Mouse (Mus musculus): Measurements from ENCODE around the gene Atp6v1e1. TPM values are rescaled to one million over a fixed set of nuclear protein-coding genes. Genes with fewer than 3 reads are reported as not detected.

Atp6v1e1 gene
- 92.0 and 126 TPM in 2 replicates for total RNA-seq (2012; rRNA removed)

DNA sequence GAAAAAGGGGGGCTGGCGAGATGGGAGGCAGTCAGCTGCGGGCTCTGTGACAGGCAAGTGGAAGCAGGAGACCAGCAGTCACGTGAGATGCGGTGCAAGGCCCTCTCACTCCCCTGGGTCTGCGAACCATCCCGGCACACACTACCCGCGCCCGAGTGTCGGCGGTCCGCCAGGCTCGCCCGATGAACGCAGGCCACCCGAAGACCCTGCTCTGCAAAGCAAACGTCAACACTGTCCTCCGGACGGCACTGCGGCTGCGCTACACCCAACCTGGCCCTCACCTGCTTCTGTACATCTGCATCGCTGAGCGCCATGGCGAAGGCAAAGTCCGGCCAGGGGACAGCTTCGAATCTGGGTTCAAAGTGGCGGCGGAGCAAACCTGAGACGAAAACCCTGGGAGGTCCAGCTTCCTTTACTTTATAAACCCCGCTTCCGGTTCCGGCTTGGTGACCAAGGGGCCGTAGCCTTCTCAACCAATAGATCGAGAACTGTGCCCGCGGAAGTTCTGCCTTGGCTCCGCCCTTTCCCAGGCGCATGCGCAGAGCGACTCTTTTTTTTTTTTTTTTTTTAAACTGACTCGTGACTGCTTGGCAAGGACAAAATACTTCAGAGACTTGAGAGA lies at the start of gene Atp6v1e1:
Gene Atp6v1e1, minus strand, starts transcription at position 487 of the 622 bp plus-strand sequence.
- H3K4me3 ChIP-seq (ENCODE audit: insufficient read depth in 1 of 2, low read depth in 1 of 2, low read length in 2 of 2, poor library complexity in 1 of 2, severe bottlenecking in 1 of 2), result peak within 1 kb of the TSS; percentile 89 to 92
- peak; percentile 97 for DNase-seq (ENCODE audit: low read depth, low spot score)
- no peaks in the 10 kb centered on the region for H3K9me3 ChIP-seq (ENCODE audit: control insufficient read depth, insufficient read depth, low read depth, low read length)
- H3K36me3 ChIP-seq (ENCODE audit: control insufficient read depth, insufficient read depth, low read length, poor library complexity, severe bottlenecking), result peaks cover 10% of the 10 kb centered on the region
- TF ChIP-seq MAFK (IDR thresholded peaks at IDR 0.05; ENCODE audit: insufficient read depth, low read depth, low read length) (no peak), CHD2 (IDR thresholded peaks at IDR 0.05; ENCODE audit: low read depth, low read length) (no peak), ZC3H11A (IDR thresholded peaks at IDR 0.05; ENCODE audit: borderline replicate concordance, low read depth, low read length) (0 out of 2 replicates have a peak, but pooled peaks have one; percentile 8), HCFC1 (IDR thresholded peaks at IDR 0.05; ENCODE audit: borderline replicate concordance, insufficient read depth, low read length) (peak; percentile 71; the same call in 1 of the 2 replicates), ZNF384 (IDR thresholded peaks at IDR 0.05; ENCODE audit: low read depth, low read length) (peak; percentile 100)
- 0 out of 4 replicates have a peak, but pooled peaks cover 2 to 4% of the 10 kb centered on the region in 2 experiments for H3K4me1 ChIP-seq (ENCODE audit: control insufficient read depth in 2 of 2, insufficient read depth in 2 of 2, low read length in 2 of 2, poor library complexity in 1 of 2)
- peak within 1 kb of the TSS; percentile 85 for H3K27ac ChIP-seq (ENCODE audit: insufficient read depth, low read depth, low read length, poor library complexity, severe bottlenecking)
- H3K9ac ChIP-seq (ENCODE audit: insufficient read depth, low read depth, low read length, poor library complexity, severe bottlenecking), result peak within 1 kb of the TSS; percentile 92
- in situ Hi-C loops (cut with MboI; ENCODE audit: low sequenced_read_pairs in 2 of 2, unreplicated experiment in 2 of 2), result no loop called here

DNA sequence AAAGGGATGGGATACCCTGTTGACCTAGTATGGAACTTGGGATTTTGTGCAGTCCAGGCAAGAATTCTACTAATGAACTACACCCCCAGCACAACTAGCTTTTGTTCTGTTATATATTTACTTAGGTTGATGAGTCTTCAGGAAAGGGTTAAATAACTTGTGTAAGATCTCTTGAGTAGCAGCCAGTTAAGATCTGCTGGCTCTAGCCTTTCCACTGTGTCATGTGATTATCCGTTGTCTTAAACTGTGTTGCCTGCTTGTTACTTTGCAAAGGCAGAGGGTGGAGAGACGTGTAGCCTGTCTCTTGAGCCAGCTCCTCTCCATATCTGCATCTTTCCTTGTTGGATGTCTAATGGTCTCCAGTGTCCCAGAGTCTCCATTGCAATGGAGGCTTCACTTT lies 48.7 kb upstream of the Atp6v1e1 start:
- H3K27ac ChIP-seq (ENCODE audit: insufficient read depth, low read depth, low read length, poor library complexity, severe bottlenecking), result no peak overlapping the region
- no peak for DNase-seq (ENCODE audit: low read depth, low spot score)
- no peaks in the 10 kb centered on the region for H3K4me1 ChIP-seq (ENCODE audit: control insufficient read depth in 2 of 2, insufficient read depth in 2 of 2, low read length in 2 of 2, poor library complexity in 1 of 2)
- in situ Hi-C loops (cut with MboI; ENCODE audit: low sequenced_read_pairs in 2 of 2, unreplicated experiment in 2 of 2), result no loop called here
- TF ChIP-seq HCFC1 (IDR thresholded peaks at IDR 0.05; ENCODE audit: borderline replicate concordance, insufficient read depth, low read length) (no peak), ZC3H11A (IDR thresholded peaks at IDR 0.05; ENCODE audit: borderline replicate concordance, low read depth, low read length) (no peak), ZNF384 (IDR thresholded peaks at IDR 0.05; ENCODE audit: low read depth, low read length) (no peak), MAFK (IDR thresholded peaks at IDR 0.05; ENCODE audit: insufficient read depth, low read depth, low read length) (no peak), CHD2 (IDR thresholded peaks at IDR 0.05; ENCODE audit: low read depth, low read length) (no peak)
- H3K36me3 ChIP-seq (ENCODE audit: control insufficient read depth, insufficient read depth, low read length, poor library complexity, severe bottlenecking), result no peaks in the 10 kb centered on the region
- H3K4me3 ChIP-seq (ENCODE audit: insufficient read depth in 1 of 2, low read depth in 1 of 2, low read length in 2 of 2, poor library complexity in 1 of 2, severe bottlenecking in 1 of 2), result no peak overlapping the region
- no peak overlapping the region for H3K9ac ChIP-seq (ENCODE audit: insufficient read depth, low read depth, low read length, poor library complexity, severe bottlenecking)
- no peaks in the 10 kb centered on the region for H3K9me3 ChIP-seq (ENCODE audit: control insufficient read depth, insufficient read depth, low read depth, low read length)

DNA sequence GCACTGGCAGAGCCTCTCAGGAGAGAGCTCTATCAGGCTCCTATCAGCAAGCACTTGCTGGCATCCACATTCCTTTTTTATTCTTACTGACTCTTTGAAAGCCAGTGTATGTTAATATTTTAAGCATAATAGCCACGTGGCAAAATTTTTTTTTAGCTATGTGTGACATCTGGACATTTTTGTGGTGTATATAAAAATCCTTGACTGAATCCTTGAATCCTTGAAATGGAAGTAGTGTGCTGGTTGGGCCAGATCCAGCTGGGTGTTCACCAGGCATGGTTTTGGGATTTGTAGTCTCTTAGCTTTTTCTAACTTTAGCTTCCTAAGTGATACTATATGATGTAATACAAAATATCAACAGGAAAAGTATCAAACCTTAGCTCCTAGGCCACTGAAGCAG lies 46.2 kb upstream of the Atp6v1e1 start:
- peaks cover 5% of the 10 kb centered on the region; the same call in 1 of the 2 replicates for H3K36me3 ChIP-seq (ENCODE audit: control insufficient read depth, insufficient read depth, low read length, poor library complexity, severe bottlenecking)
- H3K9me3 ChIP-seq (ENCODE audit: control insufficient read depth, insufficient read depth, low read depth, low read length), result no peaks in the 10 kb centered on the region
- no peaks in the 10 kb centered on the region for H3K4me1 ChIP-seq (ENCODE audit: control insufficient read depth in 2 of 2, insufficient read depth in 2 of 2, low read length in 2 of 2, poor library complexity in 1 of 2)
- H3K4me3 ChIP-seq (ENCODE audit: insufficient read depth in 1 of 2, low read depth in 1 of 2, low read length in 2 of 2, poor library complexity in 1 of 2, severe bottlenecking in 1 of 2), result no peak overlapping the region
- in situ Hi-C loops (cut with MboI; ENCODE audit: low sequenced_read_pairs in 2 of 2, unreplicated experiment in 2 of 2), result no loop called here
- no peak for TF ChIP-seq CHD2 (IDR thresholded peaks at IDR 0.05; ENCODE audit: low read depth, low read length)
- no peak for TF ChIP-seq ZNF384 (IDR thresholded peaks at IDR 0.05; ENCODE audit: low read depth, low read length)
- H3K27ac ChIP-seq (ENCODE audit: insufficient read depth, low read depth, low read length, poor library complexity, severe bottlenecking), result no peak overlapping the region
- DNase-seq (ENCODE audit: low read depth, low spot score), result no peak
- H3K9ac ChIP-seq (ENCODE audit: insufficient read depth, low read depth, low read length, poor library complexity, severe bottlenecking), result no peak overlapping the region

DNA sequence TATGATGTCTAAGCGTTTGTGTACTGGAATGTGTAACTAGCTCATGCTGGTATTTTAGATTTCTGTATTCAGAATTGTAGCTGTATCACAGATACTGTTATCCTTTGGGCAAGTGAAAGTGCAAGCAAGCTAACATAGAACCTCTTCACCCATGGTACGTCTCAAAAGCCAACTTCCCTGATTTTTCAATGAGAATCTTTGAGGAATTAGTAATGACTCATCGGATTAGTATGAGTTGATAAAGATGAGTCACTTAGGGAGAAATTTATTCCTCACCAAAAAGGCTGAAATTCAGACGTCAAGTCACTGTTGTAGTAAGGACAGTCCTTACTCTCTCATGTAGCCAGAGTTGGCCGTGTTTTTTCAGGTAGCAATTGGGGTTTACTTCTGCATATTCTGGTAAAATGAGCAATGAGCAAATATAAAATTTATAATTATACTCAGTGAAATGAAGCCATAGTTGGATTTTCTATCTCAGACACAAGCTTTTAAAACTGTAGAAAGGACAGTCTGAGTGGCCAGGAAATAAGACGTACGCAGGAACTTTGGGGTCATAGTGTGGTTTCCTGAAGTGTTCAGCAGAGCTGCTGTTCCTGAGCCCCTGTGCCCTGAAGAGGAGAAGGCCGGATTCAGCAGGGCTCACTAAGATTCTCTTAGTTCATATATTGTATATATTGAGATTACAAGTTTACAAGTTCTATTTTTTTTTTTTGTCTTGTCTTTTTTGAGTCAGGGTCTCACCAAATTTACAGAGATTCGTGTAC lies 43.6 kb upstream of the Atp6v1e1 start:
- Histone ChIP-seq H3K36me3 (ENCODE audit: control insufficient read depth, insufficient read depth, low read length, poor library complexity, severe bottlenecking) (peaks cover 5% of the 10 kb centered on the region; the same call in 1 of the 2 replicates), H3K9me3 (ENCODE audit: control insufficient read depth, insufficient read depth, low read depth, low read length) (no peaks in the 10 kb centered on the region), H3K27ac (ENCODE audit: insufficient read depth, low read depth, low read length, poor library complexity, severe bottlenecking) (no peak overlapping the region), H3K4me3 (ENCODE audit: insufficient read depth in 1 of 2, low read depth in 1 of 2, low read length in 2 of 2, poor library complexity in 1 of 2, severe bottlenecking in 1 of 2) (no peak overlapping the region), H3K4me1 (ENCODE audit: control insufficient read depth in 2 of 2, insufficient read depth in 2 of 2, low read length in 2 of 2, poor library complexity in 1 of 2) (no peaks in the 10 kb centered on the region), H3K9ac (ENCODE audit: insufficient read depth, low read depth, low read length, poor library complexity, severe bottlenecking) (no peak overlapping the region)
- in situ Hi-C loops (cut with MboI; ENCODE audit: low sequenced_read_pairs in 2 of 2, unreplicated experiment in 2 of 2), result no loop called here
- TF ChIP-seq HCFC1 (IDR thresholded peaks at IDR 0.05; ENCODE audit: borderline replicate concordance, insufficient read depth, low read length) (no peak), ZNF384 (IDR thresholded peaks at IDR 0.05; ENCODE audit: low read depth, low read length) (no peak), CHD2 (IDR thresholded peaks at IDR 0.05; ENCODE audit: low read depth, low read length) (no peak), MAFK (IDR thresholded peaks at IDR 0.05; ENCODE audit: insufficient read depth, low read depth, low read length) (no peak), ZC3H11A (IDR thresholded peaks at IDR 0.05; ENCODE audit: borderline replicate concordance, low read depth, low read length) (no peak)
- no peak for DNase-seq (ENCODE audit: low read depth, low spot score)
